Mouse (Mus musculus): ENCODE data around the gene Slfn9.

DNA sequence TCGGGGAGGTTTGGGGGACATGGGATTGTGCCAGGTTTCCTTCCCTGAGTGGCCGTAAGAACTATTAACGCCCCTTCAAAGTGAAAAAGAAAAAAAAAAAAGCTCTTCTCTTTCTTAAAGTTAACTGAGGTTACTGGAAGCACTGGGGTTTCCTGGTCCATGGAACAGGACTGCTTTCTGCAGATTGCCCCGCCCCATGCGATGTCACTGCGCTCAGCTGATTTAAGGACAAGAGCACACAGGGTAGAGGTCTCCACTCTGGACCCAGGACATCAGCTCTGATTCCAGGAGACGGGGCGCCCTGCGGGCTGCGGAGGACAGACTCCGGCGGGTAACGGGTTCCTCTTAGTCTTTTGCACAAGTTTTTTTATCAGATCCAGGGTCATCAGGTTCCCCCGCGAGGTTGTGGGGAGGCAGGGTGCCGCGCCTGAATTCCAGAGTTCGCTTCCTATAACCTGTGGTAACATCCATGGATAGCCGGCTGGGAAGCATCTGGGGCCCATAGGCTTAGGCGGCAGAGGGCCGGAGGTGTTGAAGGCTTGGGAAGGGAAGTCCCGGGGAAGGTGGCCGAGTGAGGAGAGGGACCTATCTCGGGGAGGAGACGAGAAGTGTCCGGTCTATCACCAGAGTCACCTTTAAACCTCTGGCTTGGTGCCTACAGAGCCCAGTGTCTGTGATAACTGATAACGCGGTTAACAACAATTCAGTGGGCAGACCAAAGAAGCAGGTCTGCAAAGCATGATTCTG, 39.6 kb downstream of the Slfn9 start:
- TF ChIP-seq POLR2A (IDR thresholded peaks at IDR 0.05; ENCODE audit: borderline replicate concordance, low read depth, low read length) (no peak), CTCF (IDR thresholded peaks at IDR 0.05; ENCODE audit: low read depth, low read length) (no peak)
